Mouse (Mus musculus): ENCODE results near the gene Gm20075.
A peak's percentile ranks its signal among the peaks of the same experiment; 100 is the strongest.
"Not testable (repeated sequence)": the region's sequence is repeated elsewhere in the genome, so short reads cannot be mapped to it uniquely, and the experiment has no call there.

The Gm20075 gene

DNA sequence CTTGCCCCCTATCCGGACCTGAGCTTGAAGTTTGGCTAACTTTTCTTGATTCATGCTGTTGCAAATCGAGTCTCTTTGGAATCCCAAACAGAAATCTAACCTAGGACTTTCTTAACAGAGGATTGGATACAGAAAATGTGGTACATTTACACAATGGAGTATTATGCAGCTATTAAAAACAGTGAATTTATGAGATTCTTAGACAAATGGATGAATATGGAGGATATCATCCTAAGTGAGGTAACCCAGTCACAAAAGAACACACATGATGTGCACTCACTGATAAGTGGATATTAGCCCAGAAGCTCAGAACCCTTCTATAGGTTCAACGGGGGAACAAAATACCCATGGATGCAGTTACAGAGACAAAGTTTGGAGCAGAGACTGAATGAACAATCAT is at the start of gene Gm20075:
Gm20075 (minus strand) TSS at position 101 of the 400 bp plus-strand sequence.
- DNase-seq (ENCODE audit: low read depth): not testable (repeated sequence)

DNA sequence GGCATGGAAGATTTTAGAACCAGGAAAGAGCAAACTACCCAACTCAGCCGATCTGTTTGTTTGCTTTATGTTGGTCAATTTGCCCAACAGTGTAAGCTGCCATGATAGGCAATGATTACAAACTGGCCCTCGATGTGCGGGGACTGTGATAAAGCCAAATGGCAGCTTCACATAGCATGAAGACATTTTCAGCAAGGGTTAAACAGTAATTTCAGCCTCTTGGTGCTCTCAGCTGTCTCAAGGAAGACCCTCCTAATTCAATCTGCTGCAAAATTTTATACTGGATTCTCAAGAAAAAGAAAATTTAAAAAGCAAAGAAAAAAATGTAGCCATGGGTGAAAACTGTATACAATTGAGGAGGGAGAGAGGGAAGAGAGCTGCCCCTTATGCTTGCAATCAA is 47.9 kb upstream of the Gm20075 start:
- DNase-seq (ENCODE audit: low read depth): no peak

DNA sequence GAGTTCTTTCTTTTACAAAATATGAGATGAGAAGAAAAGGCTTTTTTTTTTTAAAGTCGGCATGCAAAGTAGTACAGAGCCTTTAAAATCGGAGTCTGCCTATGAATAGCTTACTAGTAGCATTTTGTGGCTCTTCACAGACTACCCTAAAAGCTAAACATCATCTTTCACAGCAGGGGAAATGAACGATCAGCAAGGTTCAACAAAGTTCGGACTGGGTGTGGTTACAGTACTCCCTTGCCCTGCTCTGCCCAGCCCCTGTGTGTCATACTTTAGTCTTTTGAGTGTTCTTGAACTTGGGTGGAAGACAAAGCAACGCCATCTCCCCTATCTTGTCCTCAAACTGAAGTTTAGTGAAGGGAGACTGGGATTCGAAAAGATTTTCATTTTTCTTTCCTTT is 45.5 kb upstream of the Gm20075 start:
- DNase-seq (ENCODE audit: low read depth): no peak

DNA sequence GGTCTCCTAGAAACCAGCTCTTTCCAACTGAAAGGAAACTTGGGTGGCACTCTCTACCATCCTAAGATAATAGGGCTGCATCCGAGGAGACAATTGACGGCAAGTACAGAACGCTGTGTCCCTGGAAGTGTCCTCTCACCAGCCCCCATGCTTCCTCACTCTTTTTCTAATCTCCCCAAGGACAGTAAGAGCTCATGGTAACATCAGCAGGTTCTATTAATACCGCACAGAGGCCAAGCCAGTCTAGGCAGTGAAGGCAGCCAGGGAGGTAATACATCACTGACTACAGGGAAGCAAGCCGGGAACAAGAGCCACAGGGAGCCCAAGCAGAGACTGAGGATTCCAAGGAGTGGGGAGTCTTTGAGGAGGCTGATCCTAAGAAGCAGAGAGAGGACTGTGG is 43.8 kb upstream of the Gm20075 start:
- no peak for DNase-seq (ENCODE audit: low read depth)

DNA sequence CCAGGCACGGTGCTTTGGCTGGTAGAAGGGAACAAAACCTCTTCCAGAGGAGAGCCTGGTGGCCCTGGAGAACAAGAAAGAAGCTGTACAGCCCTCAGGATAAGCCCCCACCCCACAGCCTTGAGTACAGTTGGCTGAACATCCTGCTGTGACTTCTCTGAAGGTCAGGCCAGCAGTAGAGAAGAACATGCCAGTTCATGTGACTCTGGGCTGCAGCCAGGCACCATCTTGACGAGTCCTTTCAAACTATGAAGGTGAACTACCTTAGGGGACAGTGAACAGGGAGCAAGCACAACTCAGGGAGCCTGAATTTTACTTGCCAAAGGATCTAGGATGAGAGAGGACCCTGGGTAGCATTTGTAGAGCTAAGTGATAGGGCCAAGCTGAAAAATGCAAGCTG is 31.5 kb upstream of the Gm20075 start:
- no peak for DNase-seq (ENCODE audit: low read depth)

DNA sequence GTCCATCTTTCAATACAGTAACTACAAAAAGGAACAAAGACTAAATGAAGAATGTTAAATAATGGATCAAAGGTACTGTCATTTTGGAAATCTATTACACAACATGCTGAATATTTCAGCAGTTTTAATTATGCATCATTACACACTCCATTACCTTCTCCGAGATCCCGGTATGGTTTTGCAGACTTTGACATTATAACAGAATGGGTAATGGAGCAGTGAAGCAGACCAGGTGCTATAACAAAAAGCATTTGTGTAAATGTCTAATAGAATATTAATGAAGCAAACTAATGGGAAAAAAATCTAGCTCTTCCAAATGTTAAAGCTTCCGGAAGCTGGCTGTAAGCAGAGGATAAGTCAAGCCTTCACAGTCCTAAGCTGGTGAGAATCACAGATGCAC is 29.6 kb upstream of the Gm20075 start:
- no peak for DNase-seq (ENCODE audit: low read depth)

DNA sequence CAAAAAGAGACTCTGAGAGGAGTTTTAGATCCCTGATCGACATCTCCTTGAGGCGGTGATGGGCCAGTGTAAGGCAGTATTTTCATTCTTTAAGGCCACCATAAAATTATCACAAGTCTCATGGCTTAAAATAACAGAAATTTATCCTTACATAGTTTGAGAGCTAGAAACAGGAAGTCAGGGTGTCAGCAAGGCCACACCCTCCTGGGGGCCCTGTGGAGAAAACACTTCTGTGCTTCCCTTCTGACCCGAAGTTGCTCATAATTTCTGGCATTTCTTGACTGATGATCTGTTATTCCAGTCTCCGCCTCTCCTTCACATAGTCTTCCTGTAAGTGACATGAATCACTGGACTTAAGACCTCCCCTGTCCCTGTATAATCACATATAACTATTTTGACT is 25.2 kb upstream of the Gm20075 start:
- DNase-seq (ENCODE audit: low read depth): peak; percentile 2

DNA sequence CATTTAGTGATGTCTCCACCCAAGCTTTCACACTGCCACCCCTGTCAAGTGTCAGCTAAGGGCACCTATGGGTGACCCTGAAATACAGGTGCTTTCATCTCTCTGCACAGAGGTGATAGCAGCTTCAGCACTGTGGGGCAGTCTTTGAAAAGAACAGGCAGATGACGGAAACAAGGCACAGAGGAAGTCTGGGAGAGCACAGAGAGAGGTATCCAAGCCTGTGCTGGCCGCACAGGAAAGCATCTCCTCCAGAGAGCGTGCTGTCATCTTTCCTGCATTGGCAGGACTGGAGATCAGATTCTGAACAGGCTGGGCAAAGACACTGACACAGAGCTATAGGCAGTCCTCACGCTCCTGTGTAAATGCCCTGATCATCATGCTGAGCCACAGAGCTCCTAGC is 9.8 kb upstream of the Gm20075 start:
- no peak for DNase-seq (ENCODE audit: low read depth)

DNA sequence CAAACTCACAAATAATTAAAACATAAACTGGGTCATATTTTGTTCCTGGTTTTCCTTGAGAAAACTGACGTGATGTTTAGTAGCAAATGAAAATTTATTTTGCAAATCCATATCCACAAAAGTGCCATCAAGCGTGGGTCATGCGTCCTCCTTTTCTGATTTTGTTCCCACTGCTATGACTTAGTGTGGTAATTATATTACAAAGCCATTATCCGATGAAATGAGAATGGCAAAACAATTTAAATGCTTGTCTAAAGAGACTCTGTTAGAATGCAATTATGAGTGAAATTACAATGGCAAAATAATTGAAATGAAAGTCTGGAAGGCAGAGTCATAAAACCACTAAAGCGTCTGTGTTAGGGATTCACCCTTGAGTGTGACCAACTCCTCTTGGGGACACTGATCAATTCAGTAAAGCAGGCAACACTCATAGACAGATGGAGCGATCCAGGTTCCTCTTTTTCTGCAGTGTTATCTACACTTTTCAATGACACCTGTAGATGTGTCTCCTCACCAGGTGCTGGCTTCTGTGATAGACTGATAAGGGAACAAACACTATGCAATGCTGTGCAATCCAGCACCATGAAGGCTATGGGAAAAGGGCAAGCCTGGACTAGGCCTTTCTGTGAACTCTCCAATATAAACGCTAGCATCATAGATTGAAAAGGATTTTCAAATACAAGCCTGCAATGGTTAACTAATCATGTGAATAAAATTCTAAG is 4.6 kb upstream of the Gm20075 start:
- DNase-seq (ENCODE audit: low read depth): no peak

DNA sequence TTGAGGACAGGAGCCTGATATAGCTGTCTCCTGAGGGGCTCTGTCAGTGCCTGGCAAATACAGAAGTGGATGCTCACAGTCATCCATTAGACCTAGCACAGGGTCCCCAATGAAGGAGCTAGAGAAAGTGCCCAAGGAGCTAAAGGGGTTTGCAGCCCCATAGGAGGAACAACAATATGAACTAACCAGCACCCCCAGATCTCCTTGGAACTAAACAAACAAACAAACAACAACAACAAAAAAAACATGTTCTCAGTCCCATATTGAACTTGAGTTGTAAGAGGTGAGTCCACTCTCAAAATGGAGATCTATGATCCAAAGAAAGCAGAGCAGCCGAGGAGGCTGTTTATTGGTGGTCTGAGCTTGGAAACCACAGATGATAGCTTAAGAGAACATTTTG is 578 bp upstream of the Gm20075 start, which contains the start of gene Gm17190:
Gm17190 (plus strand) TSS at position 301 of the 400 bp plus-strand sequence.
- not testable (repeated sequence) for DNase-seq (ENCODE audit: low read depth)

DNA sequence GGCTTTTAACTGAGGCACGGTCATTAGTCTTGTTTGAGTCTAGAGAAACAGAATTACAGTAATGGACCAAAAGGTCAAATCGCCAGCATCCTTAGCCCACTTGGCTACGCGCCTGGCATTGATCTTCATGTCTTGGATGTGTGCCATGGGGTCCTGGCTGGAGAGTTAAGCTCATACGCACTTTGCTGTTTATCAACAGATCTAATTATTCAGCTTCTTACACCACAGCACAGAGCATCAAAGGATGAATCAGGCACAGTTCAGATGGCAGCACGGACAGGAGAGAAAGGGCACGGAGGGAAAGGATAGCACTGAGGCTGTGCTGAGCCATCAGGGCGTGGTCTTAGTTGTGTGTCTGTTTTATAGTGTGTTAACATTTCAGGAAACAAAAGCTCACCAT is 7.6 kb downstream of the Gm20075 start:
- DNase-seq (ENCODE audit: low read depth): no peak

DNA sequence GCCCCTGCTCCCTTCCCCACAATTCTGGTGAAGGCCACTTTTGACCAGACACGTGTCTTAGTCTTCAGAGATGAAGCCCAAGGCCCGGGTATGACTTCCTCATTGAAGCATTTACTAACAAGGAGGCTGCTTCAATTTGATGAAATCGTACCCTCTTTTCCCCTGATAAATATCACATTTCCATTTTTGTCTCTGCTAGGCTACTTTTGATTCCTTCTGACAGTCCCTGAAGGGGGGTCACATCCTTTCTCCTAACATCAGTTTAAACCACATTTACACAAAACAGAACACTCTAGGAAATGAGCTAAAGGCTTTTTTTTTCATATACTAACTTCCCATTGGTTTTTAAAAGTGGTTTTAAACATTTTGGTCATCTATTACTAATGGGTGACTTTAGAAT is 28.4 kb downstream of the Gm20075 start:
- DNase-seq (ENCODE audit: low read depth): no peak

DNA sequence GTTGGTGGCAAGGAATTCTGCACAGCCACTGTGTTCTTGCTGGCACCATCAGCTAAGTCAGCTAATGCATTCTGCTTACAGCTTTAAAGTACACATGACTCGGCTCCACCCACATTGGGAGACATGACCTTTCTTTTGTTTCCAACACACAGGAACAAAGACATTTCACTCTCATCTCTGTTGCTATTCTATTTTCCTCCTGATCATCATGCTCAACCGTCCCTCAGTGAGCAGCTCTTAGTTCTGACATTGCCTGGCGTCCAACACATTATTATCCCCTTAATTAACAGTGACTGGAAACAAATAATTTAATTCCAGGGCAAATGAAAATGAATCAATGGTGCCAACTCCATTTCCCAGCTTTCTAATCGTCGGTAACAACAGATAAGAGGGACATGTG is 35.8 kb downstream of the Gm20075 start:
- no peak for DNase-seq (ENCODE audit: low read depth)

DNA sequence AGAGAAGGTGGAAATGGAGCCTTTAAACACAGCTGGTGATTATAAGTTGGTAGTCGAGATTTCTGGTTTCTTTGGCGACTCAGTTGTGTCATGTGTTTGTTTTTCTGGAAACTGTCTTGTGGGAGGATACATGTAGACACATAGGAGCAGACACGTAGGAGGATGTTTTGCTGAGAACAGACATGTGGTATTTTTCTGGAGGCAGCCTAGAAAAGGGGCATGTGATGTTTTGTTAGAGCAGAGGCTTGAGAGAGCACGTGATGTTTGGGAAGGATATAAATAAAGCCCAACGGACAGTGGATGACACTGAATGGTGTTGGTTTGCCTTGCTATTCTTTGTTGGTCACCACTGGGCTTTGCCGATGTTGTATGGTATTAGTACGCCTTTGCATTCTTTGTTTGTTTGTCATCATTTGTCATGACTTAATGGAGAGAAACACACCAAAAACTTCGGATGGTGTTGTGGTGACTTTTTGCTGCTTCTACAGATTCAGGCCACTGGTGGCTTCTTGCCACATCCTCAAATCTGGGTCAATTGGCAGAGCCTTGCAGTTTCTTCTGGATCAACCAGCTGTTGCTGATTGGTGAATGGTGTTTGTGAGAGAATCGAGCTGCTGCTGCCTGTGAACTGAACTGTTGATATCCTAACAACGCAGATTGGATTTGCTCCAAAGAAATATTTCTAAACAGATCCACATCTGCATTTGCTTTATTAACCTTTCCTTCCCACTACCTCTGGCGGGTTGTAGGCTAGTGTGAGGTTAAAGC is 40.7 kb downstream of the Gm20075 start:
- no peak for DNase-seq (ENCODE audit: low read depth)

DNA sequence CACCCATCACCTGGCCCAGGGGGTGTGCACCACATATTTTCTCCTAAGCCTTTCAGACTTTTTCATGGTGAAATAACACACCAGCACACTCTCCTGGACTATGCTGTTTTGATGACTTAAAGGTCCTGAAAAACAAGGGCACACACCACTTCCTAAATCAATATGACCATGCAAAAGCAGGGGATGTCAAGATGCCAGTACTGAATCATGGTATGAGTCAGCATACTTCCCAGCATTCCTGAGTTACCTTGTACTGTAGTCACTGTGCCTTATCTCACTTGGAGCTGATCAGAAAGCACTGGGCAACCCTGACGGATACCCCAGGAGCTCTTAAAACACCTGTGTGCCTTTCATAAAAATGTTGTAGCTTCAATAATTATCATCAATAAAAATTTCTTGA is 41.6 kb downstream of the Gm20075 start:
- DNase-seq (ENCODE audit: low read depth): no peak

DNA sequence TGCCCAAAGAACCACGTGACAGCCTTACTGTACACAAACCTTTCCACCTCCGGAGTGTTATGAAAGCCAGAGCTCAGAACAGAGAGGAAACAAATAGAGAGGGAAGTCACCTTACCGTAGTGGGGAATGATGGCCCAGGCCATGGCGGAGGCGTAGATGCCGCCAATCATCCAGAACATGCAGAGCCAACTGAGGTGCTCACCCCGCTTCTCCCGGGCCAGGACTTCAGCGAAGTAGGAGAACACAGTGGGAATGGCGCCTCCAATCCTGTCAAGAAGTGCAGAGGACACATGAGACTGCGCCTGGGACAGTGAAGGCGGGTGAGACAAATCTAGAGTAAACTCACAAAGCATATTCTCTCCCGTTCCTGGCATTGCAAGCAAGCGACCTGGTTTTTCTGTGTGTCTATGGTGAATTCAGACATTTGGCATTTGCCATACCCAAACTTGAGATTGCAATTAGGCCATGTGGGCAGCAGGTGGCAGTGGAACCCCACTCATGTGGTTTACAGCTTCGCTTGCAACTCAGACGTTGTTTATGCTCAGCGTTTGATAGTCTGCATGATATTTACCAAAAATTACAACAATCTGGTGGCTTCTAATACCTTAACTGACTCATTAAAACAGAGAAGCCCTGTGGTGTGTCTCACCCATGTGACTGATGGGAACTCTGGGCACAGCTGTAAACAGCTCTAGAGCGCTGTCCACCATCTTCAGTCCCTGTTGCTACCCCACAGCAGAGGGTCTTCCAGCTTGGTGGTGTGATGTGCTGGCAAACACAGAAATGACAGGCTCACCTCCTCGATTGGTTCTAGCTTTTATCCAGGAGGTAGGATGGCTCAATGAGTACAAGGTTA is 50.6 kb downstream of the Gm20075 start:
- DNase-seq (ENCODE audit: low read depth): peak; percentile 66
